Mouse (Mus musculus) neutrophil, adult 65 days (primary cell): Measurements from ENCODE around the gene Mfge8. TPM values are rescaled to one million over a fixed set of nuclear protein-coding genes. Genes with fewer than 3 reads are reported as not detected.

Source experiments
- total RNA-seq: library from RNA; stranded (reverse); gene quantifications from 2 replicates; pipeline ENCODE4 v1.2.4, GENCODE M21; 2023

Mfge8 gene
- 6.7 and 7.1 TPM in 2 replicates for total RNA-seq

DNA sequence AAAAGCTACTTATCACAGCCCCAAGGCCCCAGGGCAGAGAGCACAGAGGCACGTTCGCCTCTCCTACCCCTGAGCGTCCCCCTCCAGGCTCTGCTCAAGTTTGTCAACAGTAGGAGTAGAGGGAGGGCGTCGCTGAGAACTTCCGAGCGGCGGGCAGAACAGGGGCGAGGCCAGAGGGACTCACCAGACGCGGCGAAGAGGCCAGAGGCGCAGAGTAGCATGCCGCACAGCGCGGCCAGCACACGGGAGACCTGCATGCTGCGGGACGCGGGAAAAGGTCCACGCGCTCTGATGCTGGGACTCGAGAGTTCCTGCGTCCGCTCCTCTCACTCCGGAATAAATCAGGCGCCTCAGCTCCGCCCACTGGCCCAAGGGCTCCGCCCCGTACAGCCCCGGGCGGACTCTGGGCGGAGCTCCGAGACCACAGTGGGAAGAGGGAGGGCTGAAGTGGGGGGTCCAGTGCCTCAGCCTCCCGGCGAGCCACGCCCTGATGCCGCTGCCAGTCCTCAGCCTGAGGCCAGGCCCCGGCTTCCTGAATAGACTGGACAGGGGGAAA lies at the start of gene Mfge8:
TSS of gene Mfge8 (minus strand) at position 350 of the 556 bp plus-strand sequence.

DNA sequence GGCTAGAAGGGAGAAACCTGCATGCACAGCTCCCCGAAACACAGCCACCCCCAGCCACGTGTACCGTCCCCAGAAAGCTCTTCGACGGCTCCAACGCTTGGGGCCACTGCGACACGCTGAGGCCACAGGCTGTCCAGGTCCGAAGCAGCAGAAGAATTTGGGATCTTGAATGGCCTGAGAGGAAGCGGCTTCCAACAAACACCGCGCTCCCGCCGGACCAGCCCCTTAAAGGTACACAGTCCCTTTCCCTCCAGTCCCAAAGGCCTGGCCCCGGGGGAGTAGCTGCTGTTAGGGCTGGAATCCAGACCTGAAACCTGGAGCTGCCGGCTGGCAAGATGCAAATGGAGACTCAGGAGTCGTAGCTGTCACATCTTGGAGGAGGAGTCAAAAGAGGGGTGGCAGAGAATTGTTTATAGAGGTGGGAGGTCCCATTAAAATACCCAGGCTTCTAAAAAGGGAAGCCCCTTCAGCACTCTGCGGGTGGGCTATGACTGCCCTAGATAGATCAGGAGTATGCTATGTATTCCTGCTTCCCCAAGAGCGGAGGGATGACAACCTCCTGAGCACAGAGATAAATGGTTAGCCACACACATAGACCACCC lies 17.9 kb downstream of the Mfge8 start, which contains the start of gene Hapln3:
TSS of gene Hapln3 (minus strand) at position 176 of the 602 bp plus-strand sequence.

Other genes with a start within 250 kb of the Mfge8 start
- gene Isg20, start 235.6 kb downstream of the Mfge8 start, total RNA-seq = 35.0 and 43.3 TPM in 2 replicates
- gene Acan, start 95.6 kb downstream of the Mfge8 start, total RNA-seq = not detected in 2 replicates
- gene Hapln3, start 18.0 kb downstream of the Mfge8 start, total RNA-seq = not detected in 2 replicates
- gene Abhd2, start 124.1 kb upstream of the Mfge8 start, total RNA-seq = 76.3 and 88.8 TPM in 2 replicates
- not detected in 2 replicates for gene Rlbp1, start 238.0 kb upstream of the Mfge8 start, total RNA-seq
- 6.4 and 7.3 TPM in 2 replicates for gene Fanci, start 242.9 kb upstream of the Mfge8 start, total RNA-seq